Mouse (Mus musculus): ENCODE data around the gene Gm12253.

Gm12253 gene

GRCm38 (mm10) chr11:58432259-58432658 is at the start of gene Gm12253:
TSS of gene Gm12253 (plus strand) at chr11:58432559.
- no peak for DNase-seq (ENCODE audit: low spot score in 2 of 2)

DNA sequence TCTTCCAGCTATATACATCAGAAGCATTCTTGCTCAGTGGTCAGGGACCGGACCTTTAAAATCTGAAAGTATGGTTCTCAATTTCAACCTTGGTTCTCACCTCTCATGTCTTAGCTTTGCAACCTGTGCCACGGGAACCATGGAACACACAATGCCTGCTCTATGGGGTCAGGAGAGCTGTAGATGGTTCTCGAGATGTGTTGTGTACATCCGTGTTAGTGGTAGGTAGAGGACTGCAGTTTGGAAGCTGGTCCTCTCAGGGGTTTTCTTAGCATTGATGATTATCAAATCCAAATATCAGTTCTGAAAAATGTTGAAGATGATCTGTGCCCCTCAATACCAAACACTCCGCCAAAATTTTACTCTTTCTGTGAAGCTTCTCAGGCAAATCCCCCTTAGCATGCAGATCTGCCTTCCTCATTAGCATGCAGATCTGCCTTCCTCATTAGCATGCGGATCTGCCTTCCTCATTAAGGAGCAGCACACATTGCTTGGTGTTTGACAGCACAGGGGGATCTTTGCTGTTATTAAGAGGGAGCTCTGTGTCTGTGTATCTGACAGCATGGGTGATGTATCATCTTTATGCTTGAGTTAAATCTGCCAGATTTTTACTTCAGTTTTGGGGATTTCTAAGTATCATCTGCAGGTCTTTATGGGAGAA is 32.2 kb upstream of the Gm12253 start:
- no peak for DNase-seq (ENCODE audit: low spot score in 2 of 2)

GRCm38 (mm10) chr11:58400655-58401054 is 31.7 kb upstream of the Gm12253 start:
- DNase-seq (ENCODE audit: low spot score in 2 of 2): no peak

GRCm38 (mm10) chr11:58408066-58408465 is 24.3 kb upstream of the Gm12253 start:
- DNase-seq (ENCODE audit: low spot score in 2 of 2): no peak

DNA sequence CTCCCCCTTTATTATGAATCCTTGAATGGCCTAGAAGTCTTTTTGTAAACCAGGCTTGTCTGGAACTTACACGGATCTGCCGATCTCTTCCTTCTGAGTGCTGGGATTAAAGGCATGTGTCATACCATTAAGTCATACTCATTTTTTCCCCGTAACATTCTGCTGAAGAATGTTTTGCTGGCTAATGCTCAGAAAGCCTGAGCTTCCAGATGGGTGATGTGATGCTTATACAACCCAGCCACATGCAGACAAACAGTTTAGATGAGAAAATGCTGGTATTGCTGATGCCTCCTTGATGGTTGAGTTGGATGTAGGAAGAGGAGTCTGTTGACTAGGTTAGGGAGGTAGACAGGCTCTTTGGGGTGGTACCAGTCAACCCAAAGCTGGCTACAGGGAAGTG is 14.0 kb upstream of the Gm12253 start:
- DNase-seq (ENCODE audit: low spot score in 2 of 2): no peak

- DNase-seq (ENCODE audit: low spot score in 2 of 2): no peak
Observed at GRCm38 (mm10) chr11:58420815-58421214, 11.5 kb upstream of the Gm12253 start, which contains the start of gene 1810065E05Rik. TSS of gene 1810065E05Rik (plus strand) at chr11:58421111.

DNA sequence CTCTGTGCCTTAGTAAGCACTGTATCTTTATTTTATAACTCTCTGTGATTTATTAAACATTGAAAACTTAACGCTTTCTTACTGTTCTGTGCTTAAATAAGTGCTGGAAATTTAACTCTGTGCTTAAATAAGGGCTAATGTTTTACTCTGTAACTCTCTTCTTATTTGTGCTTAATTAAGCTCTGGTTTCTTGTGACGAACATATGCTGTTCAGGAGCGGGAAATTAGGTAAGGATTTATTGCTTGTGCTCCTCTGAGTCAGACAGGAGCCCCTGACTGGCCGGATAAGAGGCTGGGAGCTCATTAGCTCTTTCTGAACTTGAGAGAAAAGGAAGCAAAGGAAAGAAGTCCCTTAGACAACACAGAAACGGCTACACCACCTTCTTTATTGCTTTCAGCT is 5.5 kb downstream of the Gm12253 start:
- DNase-seq (ENCODE audit: low spot score in 2 of 2): no peak

GRCm38 (mm10) chr11:58452759-58453158 is 20.4 kb downstream of the Gm12253 start, which contains the start of gene Lypd9:
TSS of gene Lypd9 (minus strand) at chr11:58452923.
- no peak for DNase-seq (ENCODE audit: low spot score in 2 of 2)

GRCm38 (mm10) chr11:58453592-58453991 is 21.2 kb downstream of the Gm12253 start:
- no peak for DNase-seq (ENCODE audit: low spot score in 2 of 2)

- no peak for DNase-seq (ENCODE audit: low spot score in 2 of 2)
Observed at GRCm38 (mm10) chr11:58462170-58462569, 29.8 kb downstream of the Gm12253 start, which contains the start of gene Olfr30. TSS of gene Olfr30 (minus strand) at chr11:58462270.

Data from natural killer cell, adult 2 months (primary cell).